ENCODE assay signal across 9 mouse cellular contexts in the genomic region with DNA sequence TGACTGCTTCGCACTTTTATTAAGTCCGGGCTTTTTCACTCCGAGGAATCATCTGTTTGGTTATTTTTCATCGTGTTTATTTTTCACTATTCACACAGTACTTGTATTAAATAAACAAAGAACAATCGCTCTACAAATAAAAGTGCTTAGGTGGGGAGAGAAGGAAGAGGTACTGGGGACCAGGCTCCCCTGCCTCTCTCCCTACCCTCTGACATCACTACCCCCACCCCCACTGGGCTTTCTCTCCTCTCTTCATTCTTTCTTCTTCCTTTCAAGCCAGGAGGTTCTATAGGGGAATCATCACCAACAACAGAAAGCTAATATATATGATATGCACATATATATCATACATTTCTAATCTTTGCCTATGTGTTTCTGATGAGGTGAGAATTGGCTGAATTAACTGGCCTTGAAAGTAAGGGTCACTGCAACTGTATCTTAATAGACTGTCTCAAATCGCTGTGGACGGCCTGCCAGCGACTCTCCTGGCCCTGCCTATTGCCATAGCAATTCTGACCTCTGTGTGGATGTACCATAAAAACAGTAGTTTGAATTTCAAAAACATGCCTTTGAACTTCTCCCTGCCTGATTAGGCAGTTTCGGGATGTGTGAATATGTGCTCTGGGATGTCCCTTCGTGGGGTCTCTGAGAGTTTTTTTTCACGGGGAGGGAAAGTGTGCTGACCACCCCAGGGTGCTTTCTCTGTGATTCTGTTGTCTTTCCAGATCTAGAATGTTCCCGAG. TPM values are rescaled to one million over a fixed set of nuclear protein-coding genes. Genes with fewer than 3 reads are reported as not detected.
DNase-seq lines count a peak whose midpoint lies in the region; ATAC-seq lines count a peak whose summit lies in the region.
"Had no signal": no experiment of that assay in that cellular context is flagged by ENCODE, and none has a peak within 500 bp of the region (broad histone marks: within the 10 kb centered on the region; RNA-seq: fewer than 3 reads in every experiment).

No protein-coding gene starts in this region.

- peaks cover 13% of the 10 kb centered on the region for H3K4me1 ChIP-seq in lung, embryonic 16.5 days (replicated peaks; ENCODE audit: control insufficient read depth, insufficient read depth, low read length)
- H3K4me1 ChIP-seq in forebrain, embryonic 14.5 days (ENCODE audit: control insufficient read depth, insufficient read depth, low read length) = peaks cover 44% of the 10 kb centered on the region
- H3K4me1 ChIP-seq in liver, embryonic 12.5 days = no peaks in the 10 kb centered on the region
- peaks cover 15% of the 10 kb centered on the region for H3K4me1 ChIP-seq in stomach, embryonic 15.5 days

- no peaks in the 10 kb centered on the region for H3K36me3 ChIP-seq in lung, embryonic 16.5 days (ENCODE audit: control insufficient read depth, insufficient read depth, low read length)
- no peaks in the 10 kb centered on the region for H3K36me3 ChIP-seq in forebrain, embryonic 14.5 days (ENCODE audit: control insufficient read depth, insufficient read depth, low read length)
- no peaks in the 10 kb centered on the region for H3K36me3 ChIP-seq in liver, embryonic 12.5 days
- no peaks in the 10 kb centered on the region for H3K36me3 ChIP-seq in stomach, embryonic 15.5 days

- no peaks in the 10 kb centered on the region for H3K9me3 ChIP-seq in lung, embryonic 16.5 days (ENCODE audit: control insufficient read depth, low read length)
- no peaks in the 10 kb centered on the region for H3K9me3 ChIP-seq in forebrain, embryonic 14.5 days (replicated peaks; ENCODE audit: control insufficient read depth, low read length)
- no peaks in the 10 kb centered on the region for H3K9me3 ChIP-seq in liver, embryonic 12.5 days (replicated peaks)
- no peaks in the 10 kb centered on the region for H3K9me3 ChIP-seq in stomach, embryonic 15.5 days

- no peak overlapping the region for H3K4me3 ChIP-seq in lung, embryonic 16.5 days (ENCODE audit: low read length)
- peak overlapping the region; percentile 9; the same call in 1 of the 2 replicates for H3K4me3 ChIP-seq in forebrain, embryonic 14.5 days (ENCODE audit: low read depth, low read length)
- H3K4me3 ChIP-seq in liver, embryonic 12.5 days = peak overlapping the region; percentile 34; the same call in 1 of the 2 replicates
- H3K4me3 ChIP-seq in stomach, embryonic 15.5 days (replicated peaks) = peak overlapping the region; percentile 12

- 14% methylated on average over 12 of the region's 12 CpGs for WGBS in lung, embryonic 16.5 days
- 3% methylated on average over 12 of the region's 12 CpGs for WGBS in forebrain, embryonic 14.5 days
- WGBS in liver, embryonic 12.5 days (ENCODE audit: insufficient replicate concordance) = 28% methylated on average over 12 of the region's 12 CpGs
- 16% methylated on average over 12 of the region's 12 CpGs for WGBS in stomach, embryonic 15.5 days

- no peak for ATAC-seq in lung, embryonic 16.5 days (ENCODE audit: low read depth)
- ATAC-seq in forebrain, embryonic 14.5 days = peak; percentile 35
- ATAC-seq in liver, embryonic 12.5 days = no peak
- ATAC-seq in stomach, embryonic 15.5 days (ENCODE audit: insufficient read depth, low FRiP score, low read depth) = no peak

- H3K27ac ChIP-seq in lung, embryonic 16.5 days (ENCODE audit: low read length) = no peak overlapping the region
- H3K27ac ChIP-seq in forebrain, embryonic 14.5 days (ENCODE audit: low read depth, low read length) = peak overlapping the region; percentile 88
- no peak overlapping the region for H3K27ac ChIP-seq in liver, embryonic 12.5 days
- H3K27ac ChIP-seq in stomach, embryonic 15.5 days = no peak overlapping the region

- H3K4me2 ChIP-seq in lung, embryonic 16.5 days (ENCODE audit: low read depth, low read length) = peak overlapping the region; percentile 51
- peak overlapping the region; percentile 48 for H3K4me2 ChIP-seq in forebrain, embryonic 14.5 days (ENCODE audit: low read length)
- peak overlapping the region; percentile 43 for H3K4me2 ChIP-seq in liver, embryonic 12.5 days
- peak overlapping the region; percentile 43 for H3K4me2 ChIP-seq in stomach, embryonic 15.5 days

- peaks cover 68% of the 10 kb centered on the region for H3K27me3 ChIP-seq in lung, embryonic 16.5 days (ENCODE audit: control insufficient read depth, insufficient read depth, low read depth, low read length)
- H3K27me3 ChIP-seq in forebrain, embryonic 14.5 days (replicated peaks; ENCODE audit: control insufficient read depth, insufficient read depth, low read length) = peaks cover 32% of the 10 kb centered on the region
- peaks cover 74% of the 10 kb centered on the region for H3K27me3 ChIP-seq in liver, embryonic 12.5 days (replicated peaks)
- peaks cover 72% of the 10 kb centered on the region for H3K27me3 ChIP-seq in stomach, embryonic 15.5 days (replicated peaks)

- no peak for DNase-seq in lung, postnatal 4 days
- peak; percentile 45 for DNase-seq in forebrain, embryonic 14.5 days (ENCODE audit: low spot score)
- no peak for DNase-seq in gastrocnemius, postnatal 10 days
- no peak for DNase-seq in layer of hippocampus, postnatal 10 days (ENCODE audit: low spot score in 2 of 2)
- DNase-seq in kidney, postnatal 4 days = no peak

- no peak overlapping the region for H3K9ac ChIP-seq in lung, embryonic 16.5 days (ENCODE audit: low read length)
- H3K9ac ChIP-seq in forebrain, embryonic 14.5 days (ENCODE audit: low read length) = peak overlapping the region; percentile 40
- H3K9ac ChIP-seq in liver, embryonic 12.5 days = no peak overlapping the region
- no peak overlapping the region for H3K9ac ChIP-seq in stomach, embryonic 15.5 days

RNA-seq across cellular contexts. Expression of a gene that starts 3.3 kb away (rescaled TPM):
- polyA plus RNA-seq in lung, embryonic 16.5 days (2015; fragmentation: Nextera tagmentation; extraction: Ambion mirVana) = not detected in 2 replicates
- polyA plus RNA-seq in forebrain, embryonic 14.5 days (2014; fragmentation: Nextera tagmentation; extraction: Ambion mirVana) = 0.25 and 0.33 TPM in 2 replicates
- not detected in 2 replicates for polyA plus RNA-seq in liver, embryonic 12.5 days (2016; fragmentation: Nextera tagmentation; extraction: Ambion mirVana)
- 0.06 TPM in 1 of 2 replicates, not detected in the other for polyA plus RNA-seq in stomach, embryonic 15.5 days (2015; fragmentation: Nextera tagmentation; extraction: Ambion mirVana)
- total RNA-seq in gastrocnemius, postnatal 10 days (2021) = not detected
- under 1 TPM; 0.23 to 0.38 TPM for total RNA-seq in layer of hippocampus, postnatal 10 days (2021)
- total RNA-seq: megakaryocyte progenitor cell, adult 5-6 weeks had no signal

RNA-seq across cellular contexts. Expression of a gene that starts 11.3 kb away (rescaled TPM):
- polyA plus RNA-seq in lung, embryonic 16.5 days (2015; fragmentation: Nextera tagmentation; extraction: Ambion mirVana) = not detected in 2 replicates
- 9.5 and 10.9 TPM in 2 replicates for polyA plus RNA-seq in forebrain, embryonic 14.5 days (2014; fragmentation: Nextera tagmentation; extraction: Ambion mirVana)
- not detected in 2 replicates for polyA plus RNA-seq in liver, embryonic 12.5 days (2016; fragmentation: Nextera tagmentation; extraction: Ambion mirVana)
- not detected in 2 replicates for polyA plus RNA-seq in stomach, embryonic 15.5 days (2015; fragmentation: Nextera tagmentation; extraction: Ambion mirVana)
- total RNA-seq in gastrocnemius, postnatal 10 days (2021) = not detected
- 1 to 10 TPM; 4.3 to 5.4 TPM for total RNA-seq in layer of hippocampus, postnatal 10 days (2021)
- total RNA-seq: megakaryocyte progenitor cell, adult 5-6 weeks had no signal

RNA-seq across cellular contexts. Expression of a gene that starts 21.1 kb away (rescaled TPM):
- polyA plus RNA-seq in lung, embryonic 16.5 days (2015; fragmentation: Nextera tagmentation; extraction: Ambion mirVana) = not detected in 2 replicates
- 7.3 and 9.8 TPM in 2 replicates for polyA plus RNA-seq in forebrain, embryonic 14.5 days (2014; fragmentation: Nextera tagmentation; extraction: Ambion mirVana)
- not detected in 2 replicates for polyA plus RNA-seq in liver, embryonic 12.5 days (2016; fragmentation: Nextera tagmentation; extraction: Ambion mirVana)
- polyA plus RNA-seq in stomach, embryonic 15.5 days (2015; fragmentation: Nextera tagmentation; extraction: Ambion mirVana) = not detected in 2 replicates
- total RNA-seq in gastrocnemius, postnatal 10 days (2021) = not detected
- 10 to 100 TPM; 23.7 to 25.4 TPM for total RNA-seq in layer of hippocampus, postnatal 10 days (2021)
- total RNA-seq: megakaryocyte progenitor cell, adult 5-6 weeks had no signal

RNA-seq across cellular contexts. Expression of a gene that starts 36.2 kb away (rescaled TPM):
- polyA plus RNA-seq in lung, embryonic 16.5 days (2015; fragmentation: Nextera tagmentation; extraction: Ambion mirVana) = not detected in 2 replicates
- 0.32 and 0.55 TPM in 2 replicates for polyA plus RNA-seq in forebrain, embryonic 14.5 days (2014; fragmentation: Nextera tagmentation; extraction: Ambion mirVana)
- polyA plus RNA-seq in liver, embryonic 12.5 days (2016; fragmentation: Nextera tagmentation; extraction: Ambion mirVana) = not detected in 2 replicates
- not detected in 2 replicates for polyA plus RNA-seq in stomach, embryonic 15.5 days (2015; fragmentation: Nextera tagmentation; extraction: Ambion mirVana)
- total RNA-seq in gastrocnemius, postnatal 10 days (2021) = not detected
- total RNA-seq in layer of hippocampus, postnatal 10 days (2021) = not detected
- total RNA-seq: megakaryocyte progenitor cell, adult 5-6 weeks had no signal

Comparison
In these comparisons a context has a peak if more than half of its experiments do, and no peak if none do; other contexts are left out.
1. RNA of a gene that starts 11.3 kb away (polyA plus RNA-seq): 9.5 to 10.9 TPM in forebrain, embryonic 14.5 days; not detected in stomach, embryonic 15.5 days, not detected in lung, embryonic 16.5 days and not detected in liver, embryonic 12.5 days; every median in the first group is over 10 times any median in the second.
2. Peak in every context shown above with its lines, with median percentiles within 50 percentile points of each other: H3K4me2 ChIP-seq.